ENCODE assay signal across 12 mouse cellular contexts in the genomic region with DNA sequence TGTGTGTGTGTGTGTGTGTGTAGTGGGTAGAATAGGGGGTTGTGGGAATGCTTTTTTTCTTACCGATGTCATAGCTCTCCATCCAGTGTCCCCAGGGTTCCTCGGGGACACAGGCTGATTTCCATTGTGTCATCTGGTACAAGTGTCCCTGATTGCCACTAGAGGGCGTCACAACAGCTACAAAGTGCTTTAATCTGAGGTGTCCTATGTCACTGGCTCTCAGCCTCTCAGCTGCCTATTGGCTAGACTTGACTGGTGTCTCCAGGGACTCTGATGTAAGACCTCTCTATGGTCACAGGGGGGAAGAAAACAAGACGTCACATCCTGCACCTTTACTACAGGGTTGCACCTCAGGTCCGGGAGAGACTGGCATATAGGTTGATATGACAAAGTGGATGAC.
DNase-seq lines count a peak whose midpoint lies in the region; ATAC-seq and TF ChIP-seq lines count a peak whose summit lies in the region.
"Had no signal": no experiment of that assay in that cellular context is flagged by ENCODE, and none has a peak within 500 bp of the region (broad histone marks: within the 10 kb centered on the region; RNA-seq: fewer than 3 reads in every experiment).

No protein-coding gene starts in this region.

- peak; percentile 46 for TF ChIP-seq CTCF in midbrain, postnatal 0 days (IDR thresholded peaks at IDR 0.05)

- no peaks in the 10 kb centered on the region for H3K27me3 ChIP-seq in midbrain, postnatal 0 days (ENCODE audit: insufficient read depth, low read length)
- no peaks in the 10 kb centered on the region for H3K27me3 ChIP-seq in midbrain, embryonic 13.5 days
- H3K27me3 ChIP-seq in kidney, embryonic 16.5 days (ENCODE audit: insufficient read depth, low read length), result no peaks in the 10 kb centered on the region
- no peaks in the 10 kb centered on the region for H3K27me3 ChIP-seq in neural tube, embryonic 15.5 days (replicated peaks)
- H3K27me3 ChIP-seq: forebrain, embryonic 12.5 days; liver, embryonic 15.5 days had no signal

- no peaks in the 10 kb centered on the region for H3K4me1 ChIP-seq in midbrain, postnatal 0 days (ENCODE audit: insufficient read depth, low read length)
- H3K4me1 ChIP-seq in midbrain, embryonic 13.5 days (replicated peaks), result 0 out of 2 replicates have a peak, but pooled peaks cover 6% of the 10 kb centered on the region
- 0 out of 2 replicates have a peak, but pooled peaks cover 3% of the 10 kb centered on the region for H3K4me1 ChIP-seq in kidney, embryonic 16.5 days (ENCODE audit: insufficient read depth, low read length)
- H3K4me1 ChIP-seq in neural tube, embryonic 15.5 days, result peaks cover 2% of the 10 kb centered on the region; the same call in 1 of the 2 replicates
- H3K4me1 ChIP-seq: liver, embryonic 15.5 days had no signal

- WGBS in midbrain, postnatal 0 days, result 61% methylated on average over 5 of the region's 5 CpGs
- 51% methylated on average over 5 of the region's 5 CpGs for WGBS in midbrain, embryonic 13.5 days
- 64% methylated on average over 5 of the region's 5 CpGs for WGBS in kidney, embryonic 16.5 days
- 54% methylated on average over 5 of the region's 5 CpGs for WGBS in neural tube, embryonic 15.5 days

- no peaks in the 10 kb centered on the region for H3K9me3 ChIP-seq in midbrain, postnatal 0 days (ENCODE audit: low read length)
- H3K9me3 ChIP-seq in midbrain, embryonic 13.5 days, result no peaks in the 10 kb centered on the region
- H3K9me3 ChIP-seq in kidney, embryonic 16.5 days (ENCODE audit: low read length), result no peaks in the 10 kb centered on the region
- no peaks in the 10 kb centered on the region for H3K9me3 ChIP-seq in neural tube, embryonic 15.5 days (replicated peaks)
- H3K9me3 ChIP-seq: forebrain, embryonic 12.5 days; liver, embryonic 15.5 days had no signal

- peak; percentile 31; the same call in 1 of the 2 replicates for ATAC-seq in frontal cortex, adult (ENCODE audit: low TSS enrichment)
- ATAC-seq in midbrain, postnatal 0 days (ENCODE audit: low FRiP score), result no peak
- no peak for ATAC-seq in midbrain, embryonic 13.5 days
- no peak for ATAC-seq in kidney, embryonic 16.5 days (ENCODE audit: low FRiP score, low TSS enrichment)
- no peak for ATAC-seq in neural tube, embryonic 15.5 days (ENCODE audit: low FRiP score)

- H3K36me3 ChIP-seq in midbrain, postnatal 0 days (ENCODE audit: insufficient read depth, low read length), result no peaks in the 10 kb centered on the region
- no peaks in the 10 kb centered on the region for H3K36me3 ChIP-seq in midbrain, embryonic 13.5 days
- H3K36me3 ChIP-seq in kidney, embryonic 16.5 days (ENCODE audit: insufficient read depth, low read length), result no peaks in the 10 kb centered on the region
- no peaks in the 10 kb centered on the region for H3K36me3 ChIP-seq in neural tube, embryonic 15.5 days
- H3K36me3 ChIP-seq: forebrain, embryonic 12.5 days; G1E; liver, embryonic 15.5 days had no signal

- no peak overlapping the region for H3K4me2 ChIP-seq in midbrain, postnatal 0 days (ENCODE audit: low read depth, low read length, poor library complexity, severe bottlenecking)
- H3K4me2 ChIP-seq in midbrain, embryonic 13.5 days (replicated peaks), result no peak overlapping the region
- no peak overlapping the region for H3K4me2 ChIP-seq in kidney, embryonic 16.5 days (replicated peaks; ENCODE audit: low read depth, low read length)
- no peak overlapping the region for H3K4me2 ChIP-seq in neural tube, embryonic 15.5 days
- H3K4me2 ChIP-seq: forebrain, embryonic 12.5 days; liver, embryonic 15.5 days had no signal

- no peak for DNase-seq in frontal cortex, postnatal 36 days (ENCODE audit: low spot score in 2 of 2)
- DNase-seq in midbrain, postnatal 0 days (ENCODE audit: low spot score), result peak; percentile 26
- DNase-seq in embryo, embryonic 11 days, result peak; percentile 42
- DNase-seq in spleen, postnatal 36 days (ENCODE audit: low spot score in 2 of 2), result peak; percentile 66 to 72
- DNase-seq: cerebellum, adult 11 months had no signal

- no peak overlapping the region for H3K27ac ChIP-seq in midbrain, postnatal 0 days (ENCODE audit: low read depth, low read length)
- no peak overlapping the region for H3K27ac ChIP-seq in midbrain, embryonic 13.5 days
- no peak overlapping the region for H3K27ac ChIP-seq in kidney, embryonic 16.5 days (ENCODE audit: low read length)
- H3K27ac ChIP-seq in neural tube, embryonic 15.5 days (replicated peaks), result no peak overlapping the region
- H3K27ac ChIP-seq: forebrain, embryonic 12.5 days; liver, embryonic 15.5 days had no signal

- no peak overlapping the region for H3K9ac ChIP-seq in midbrain, postnatal 0 days (replicated peaks; ENCODE audit: low read length, poor library complexity, severe bottlenecking)
- no peak overlapping the region for H3K9ac ChIP-seq in midbrain, embryonic 13.5 days (replicated peaks)
- H3K9ac ChIP-seq in kidney, embryonic 16.5 days (replicated peaks; ENCODE audit: low read length), result no peak overlapping the region
- no peak overlapping the region for H3K9ac ChIP-seq in neural tube, embryonic 15.5 days (replicated peaks)
- H3K9ac ChIP-seq: forebrain, embryonic 12.5 days; liver, embryonic 15.5 days had no signal

- H3K4me3 ChIP-seq in midbrain, postnatal 0 days (ENCODE audit: low read depth, low read length), result no peak overlapping the region
- H3K4me3 ChIP-seq in midbrain, embryonic 13.5 days (replicated peaks), result no peak overlapping the region
- no peak overlapping the region for H3K4me3 ChIP-seq in kidney, embryonic 16.5 days (ENCODE audit: low read length)
- no peak overlapping the region for H3K4me3 ChIP-seq in neural tube, embryonic 15.5 days (replicated peaks)
- H3K4me3 ChIP-seq: forebrain, embryonic 12.5 days; liver, embryonic 15.5 days had no signal

Comparison
In these comparisons a context has a peak if more than half of its experiments do, and no peak if none do; other contexts are left out.
1. DNase-seq: peak in midbrain, postnatal 0 days (single experiment), embryo, embryonic 11 days (single experiment) and spleen, postnatal 36 days (2 of 2); none in frontal cortex, postnatal 36 days (0 of 2).